Mouse (Mus musculus) cortical plate, adult 2 months (tissue): ENCODE data around the gene Flrt1.

ENCODE experiments used
- CTCF ChIP-seq: fragments of 200-500 bp; IDR thresholded peaks from 2 replicates; pipeline ENCODE4 v1.5.1; 2011; ENCODE audit warnings: mild to moderate bottlenecking, control low read depth, low read length; ENCODE audit not compliant: insufficient read depth; ENCODE audit errors: extremely low read depth
- POLR2A ChIP-seq: fragments of 200-500 bp; IDR thresholded peaks from 2 replicates; pipeline ENCODE4 v1.6.1; 2011; ENCODE audit warnings: mild to moderate bottlenecking, low read length, control low read depth; ENCODE audit not compliant: insufficient read depth; ENCODE audit errors: extremely low read depth

GRCm38 (mm10) chr19:7088558-7088957, 17.0 kb downstream of the Flrt1 start:
- TF ChIP-seq CTCF: no peak
- no peak for TF ChIP-seq POLR2A
